Mouse (Mus musculus) forebrain, embryonic 14.5 days (tissue): ENCODE results near the gene Zfp719. TPM values are rescaled to one million over a fixed set of nuclear protein-coding genes. Genes with fewer than 3 reads are reported as not detected.

Experiments
- ATAC-seq: fragments of 200-750 bp; cut with Nextera tagmentation; 2 replicates; pipeline ENCODE4 v1.8.0; 2017; ENCODE audit warnings: mild to moderate bottlenecking, moderate library complexity
- DNase-seq: peaks from one replicate; pipeline ENCODE4 v3.0.0-alpha.2; 2015; ENCODE audit warnings: low spot score
- H3K27ac ChIP-seq: fragments of 300-500 bp; sonication (generic); 2 replicates; pipeline ENCODE4 v1.5.1; 2014; ENCODE audit warnings: low read depth, mild to moderate bottlenecking, control low read depth, low read length, moderate library complexity
- H3K27me3 ChIP-seq: fragments of 300-500 bp; sonication (generic); replicated peaks from 2 replicates; pipeline ENCODE4 v1.6.1; 2014; ENCODE audit warnings: low read length, control low read depth, mixed read lengths; ENCODE audit not compliant: control insufficient read depth, insufficient read depth
- H3K36me3 ChIP-seq: fragments of 300-500 bp; sonication (generic); 2 replicates; pipeline ENCODE4 v1.6.1; 2014; ENCODE audit warnings: low read length, control low read depth; ENCODE audit not compliant: control insufficient read depth, insufficient read depth
- H3K4me1 ChIP-seq: fragments of 300-500 bp; sonication (generic); 2 replicates; pipeline ENCODE4 v1.6.1; 2014; ENCODE audit warnings: antibody characterized with exemption, low read length, control low read depth; ENCODE audit not compliant: control insufficient read depth, insufficient read depth
- H3K4me2 ChIP-seq: fragments of 300-500 bp; sonication (generic); 2 replicates; pipeline ENCODE4 v1.6.1; 2014; ENCODE audit warnings: mild to moderate bottlenecking, control low read depth, low read length
- H3K4me3 ChIP-seq: fragments of 300-500 bp; sonication (generic); 2 replicates; pipeline ENCODE4 v1.5.1; 2014; ENCODE audit warnings: low read depth, low read length, control low read depth
- H3K9ac ChIP-seq: fragments of 300-500 bp; sonication (generic); 2 replicates; pipeline ENCODE4 v1.6.1; 2014; ENCODE audit warnings: mild to moderate bottlenecking, low read length, control low read depth, moderate library complexity
- H3K9me3 ChIP-seq: fragments of 300-500 bp; sonication (generic); replicated peaks from 2 replicates; pipeline ENCODE4 v1.6.1; 2016; ENCODE audit warnings: low read length, control low read depth, mixed read lengths; ENCODE audit not compliant: control insufficient read depth
- WGBS: fragments of 180-500 bp; shearing (Covaris S2); extraction: QIAGEN DNeasy Blood & Tissue Kit; methylation state at CpG from one replicate; pipeline ENCODE4 v1.1.7; 2014; 5-methylcytosine and 5-hydroxymethylcytosine counted together
- polyA plus RNA-seq: library from polyadenylated mRNA; unstranded; fragments of >200 nt; fragmentation: Nextera tagmentation; extraction: Ambion mirVana; gene quantifications from 2 replicates; pipeline ENCODE4 v1.2.1, GENCODE M21; 2014

Gene Zfp719
- polyA plus RNA-seq, 1 experiment from 2014 or later = 18.8 TPM

GRCm38 (mm10) chr7:43625065-43625464 is 45.7 kb downstream of the Zfp719 start:
- WGBS = 53% methylated on average over 3 of the region's 3 CpGs
- no peak for ATAC-seq
- no peaks in the 10 kb centered on the region for H3K9me3 ChIP-seq
- no peaks in the 10 kb centered on the region for H3K4me1 ChIP-seq
- H3K4me3 ChIP-seq = no peak overlapping the region
- no peak overlapping the region for H3K9ac ChIP-seq
- H3K27ac ChIP-seq = no peak overlapping the region
- no peak for DNase-seq
- no peak overlapping the region for H3K4me2 ChIP-seq
- no peaks in the 10 kb centered on the region for H3K27me3 ChIP-seq
- H3K36me3 ChIP-seq = no peaks in the 10 kb centered on the region

GRCm38 (mm10) chr7:43625794-43626422 is 46.5 kb downstream of the Zfp719 start:
- no peaks in the 10 kb centered on the region for H3K36me3 ChIP-seq
- no peak overlapping the region for H3K4me2 ChIP-seq
- no peak overlapping the region for H3K9ac ChIP-seq
- ATAC-seq (no peak), DNase-seq (no peak)
- no peaks in the 10 kb centered on the region for H3K4me1 ChIP-seq
- H3K27ac ChIP-seq = no peak overlapping the region
- H3K27me3 ChIP-seq = no peaks in the 10 kb centered on the region
- H3K4me3 ChIP-seq = no peak overlapping the region
- H3K9me3 ChIP-seq = no peaks in the 10 kb centered on the region
- 80% methylated on average over 8 of the region's 8 CpGs for WGBS

- H3K4me1 ChIP-seq = no peaks in the 10 kb centered on the region
- no peaks in the 10 kb centered on the region for H3K27me3 ChIP-seq
- H3K4me2 ChIP-seq = no peak overlapping the region
- H3K36me3 ChIP-seq = no peaks in the 10 kb centered on the region
- no peak overlapping the region for H3K4me3 ChIP-seq
- H3K9ac ChIP-seq = no peak overlapping the region
- WGBS = 77% methylated on average over 4 of the region's 4 CpGs
- H3K27ac ChIP-seq = no peak overlapping the region
- H3K9me3 ChIP-seq = no peaks in the 10 kb centered on the region
- ATAC-seq (no peak), DNase-seq (no peak)
Measured at GRCm38 (mm10) chr7:43633940-43634339, 54.5 kb downstream of the Zfp719 start.

- 78% methylated on average over 6 of the region's 6 CpGs for WGBS
- DNase-seq (no peak), ATAC-seq (no peak)
- Histone ChIP-seq H3K4me3 (no peak within 1 kb of the TSS), H3K27me3 (no peaks in the 10 kb centered on the region), H3K9ac (no peak within 1 kb of the TSS), H3K36me3 (no peaks in the 10 kb centered on the region), H3K9me3 (no peaks in the 10 kb centered on the region), H3K4me1 (no peaks in the 10 kb centered on the region), H3K4me2 (no peak within 1 kb of the TSS), H3K27ac (no peak within 1 kb of the TSS)
Measured at GRCm38 (mm10) chr7:43634500-43634899, 55.1 kb downstream of the Zfp719 start, which contains the start of gene Ceacam18. Gene Ceacam18 (plus strand): TSS chr7:43634707.

GRCm38 (mm10) chr7:43636194-43636593 is 56.8 kb downstream of the Zfp719 start:
- ATAC-seq (no peak), DNase-seq (no peak)
- Histone ChIP-seq H3K27ac (no peak overlapping the region), H3K9ac (no peak overlapping the region), H3K9me3 (no peaks in the 10 kb centered on the region), H3K4me1 (no peaks in the 10 kb centered on the region), H3K4me2 (no peak overlapping the region), H3K4me3 (no peak overlapping the region), H3K36me3 (no peaks in the 10 kb centered on the region), H3K27me3 (no peaks in the 10 kb centered on the region)
- WGBS = 73% methylated on average over 2 of the region's 2 CpGs

- ATAC-seq (no peak), DNase-seq (no peak)
- Histone ChIP-seq H3K27ac (no peak overlapping the region), H3K9me3 (no peaks in the 10 kb centered on the region), H3K4me1 (no peaks in the 10 kb centered on the region), H3K4me3 (no peak overlapping the region), H3K4me2 (no peak overlapping the region), H3K27me3 (no peaks in the 10 kb centered on the region), H3K9ac (no peak overlapping the region), H3K36me3 (no peaks in the 10 kb centered on the region)
- 80% methylated on average over 1 of the region's 1 CpGs for WGBS
Measured at GRCm38 (mm10) chr7:43637118-43637517, 57.7 kb downstream of the Zfp719 start.

- no peak overlapping the region for H3K9ac ChIP-seq
- H3K36me3 ChIP-seq = no peaks in the 10 kb centered on the region
- no peaks in the 10 kb centered on the region for H3K27me3 ChIP-seq
- DNase-seq = no peak
- WGBS = 81% methylated on average over 5 of the region's 5 CpGs
- no peaks in the 10 kb centered on the region for H3K9me3 ChIP-seq
- no peak overlapping the region for H3K4me3 ChIP-seq
- ATAC-seq = no peak
- no peaks in the 10 kb centered on the region for H3K4me1 ChIP-seq
- H3K4me2 ChIP-seq = no peak overlapping the region
- no peak overlapping the region for H3K27ac ChIP-seq
Measured at GRCm38 (mm10) chr7:43642587-43642986, 63.2 kb downstream of the Zfp719 start.

Other genes with a start within 250 kb of the Zfp719 start
- 0.10 TPM in 1 of 2 replicates, not detected in the other for gene Siglecf, start 228.3 kb upstream of the Zfp719 start, polyA plus RNA-seq
- 0.09 TPM in 1 of 2 replicates, not detected in the other for gene Siglecg, start 171.4 kb upstream of the Zfp719 start, polyA plus RNA-seq
- gene Lim2, start 151.9 kb upstream of the Zfp719 start, polyA plus RNA-seq = not detected in 2 replicates
- not detected in 2 replicates for gene Nkg7, start 142.5 kb upstream of the Zfp719 start, polyA plus RNA-seq
- not detected in 2 replicates for gene Cldnd2, start 138.8 kb upstream of the Zfp719 start, polyA plus RNA-seq
- gene Etfb, start 135.5 kb upstream of the Zfp719 start, polyA plus RNA-seq = 156 and 182 TPM in 2 replicates
- gene Gm45233, start 135.5 kb upstream of the Zfp719 start, polyA plus RNA-seq = not detected in 2 replicates
- 3.2 and 6.5 TPM in 2 replicates for gene Vsig10l, start 116.5 kb upstream of the Zfp719 start, polyA plus RNA-seq
- 4.6 and 5.1 TPM in 2 replicates for gene Iglon5, start 89.5 kb upstream of the Zfp719 start, polyA plus RNA-seq
- not detected in 2 replicates for gene 4931406B18Rik, start 73.7 kb upstream of the Zfp719 start, polyA plus RNA-seq
- gene Cd33, start 35.2 kb upstream of the Zfp719 start, polyA plus RNA-seq = 0.61 and 1.2 TPM in 2 replicates
- gene Zfp658, start 17.4 kb upstream of the Zfp719 start, polyA plus RNA-seq = 7.6 and 9.0 TPM in 2 replicates
- 0.47 and 0.53 TPM in 2 replicates for gene Zfp819, start 27.6 kb downstream of the Zfp719 start, polyA plus RNA-seq
- gene Ceacam18, start 55.1 kb downstream of the Zfp719 start, polyA plus RNA-seq = not detected in 2 replicates
- 0.19 and 0.42 TPM in 2 replicates for gene Siglece, start 80.6 kb downstream of the Zfp719 start, polyA plus RNA-seq
- 18.9 and 20.6 TPM in 2 replicates for gene Ctu1, start 92.4 kb downstream of the Zfp719 start, polyA plus RNA-seq
- gene Klk14, start 110.8 kb downstream of the Zfp719 start, polyA plus RNA-seq = not detected in 2 replicates
- gene Klk13, start 133.0 kb downstream of the Zfp719 start, polyA plus RNA-seq = not detected in 2 replicates
- 0.19 TPM in 1 of 2 replicates, not detected in the other for gene Klk12, start 189.3 kb downstream of the Zfp719 start, polyA plus RNA-seq
- gene Klk11, start 195.0 kb downstream of the Zfp719 start, polyA plus RNA-seq = not detected in 2 replicates
- 0.13 TPM in 1 of 2 replicates, not detected in the other for gene Klk10, start 201.4 kb downstream of the Zfp719 start, polyA plus RNA-seq
- not detected in 2 replicates for gene Klk9, start 212.3 kb downstream of the Zfp719 start, polyA plus RNA-seq
- 7.1 and 9.6 TPM in 2 replicates for gene Klk8, start 218.0 kb downstream of the Zfp719 start, polyA plus RNA-seq
- gene Klk7, start 231.7 kb downstream of the Zfp719 start, polyA plus RNA-seq = not detected in 2 replicates
- not detected in 2 replicates for gene Klk6, start 244.9 kb downstream of the Zfp719 start, polyA plus RNA-seq